Mouse (Mus musculus): ENCODE results near the gene Ror1.
A peak's percentile ranks its signal among the peaks of the same experiment; 100 is the strongest.

The Ror1 gene

GRCm38 (mm10) chr4:100118676-100119075 is 23.1 kb downstream of the Ror1 start:
- peak; percentile 57 for DNase-seq

GRCm38 (mm10) chr4:100119431-100119830 is 23.8 kb downstream of the Ror1 start:
- no peak for DNase-seq

GRCm38 (mm10) chr4:100120547-100120946 is 25.0 kb downstream of the Ror1 start:
- DNase-seq = no peak

- no peak for DNase-seq
These were observed 26.8 kb downstream of the Ror1 start for GRCm38 (mm10) chr4:100122436-100122835.

- peak; percentile 51 for DNase-seq
These were observed 27.9 kb downstream of the Ror1 start for GRCm38 (mm10) chr4:100123519-100123918.

GRCm38 (mm10) chr4:100124056-100124455 is 28.5 kb downstream of the Ror1 start:
- DNase-seq = peak; percentile 42

GRCm38 (mm10) chr4:100124935-100125334 is 29.3 kb downstream of the Ror1 start:
- DNase-seq = no peak

- DNase-seq = peak; percentile 38
These were observed 31.1 kb downstream of the Ror1 start for GRCm38 (mm10) chr4:100126531-100127310.

- DNase-seq = no peak
These were observed 32.7 kb downstream of the Ror1 start for GRCm38 (mm10) chr4:100128026-100128922.

GRCm38 (mm10) chr4:100129201-100129600 is 33.6 kb downstream of the Ror1 start:
- no peak for DNase-seq

- peak; percentile 58 for DNase-seq
These were observed 35.3 kb downstream of the Ror1 start for GRCm38 (mm10) chr4:100130771-100131475.

- no peak for DNase-seq
These were observed 35.9 kb downstream of the Ror1 start for GRCm38 (mm10) chr4:100131488-100131887.

GRCm38 (mm10) chr4:100132261-100132660 is 36.7 kb downstream of the Ror1 start:
- no peak for DNase-seq

- DNase-seq = no peak
These were observed 40.5 kb downstream of the Ror1 start for GRCm38 (mm10) chr4:100136046-100136445.

GRCm38 (mm10) chr4:100137102-100137835 is 41.7 kb downstream of the Ror1 start:
- no peak for DNase-seq

- no peak for DNase-seq
These were observed 46.0 kb downstream of the Ror1 start for GRCm38 (mm10) chr4:100141626-100142025.

- no peak for DNase-seq
These were observed 49.2 kb downstream of the Ror1 start for GRCm38 (mm10) chr4:100144744-100145143.

GRCm38 (mm10) chr4:100150797-100151196 is 55.2 kb downstream of the Ror1 start:
- DNase-seq = no peak

GRCm38 (mm10) chr4:100154560-100155130 is 59.1 kb downstream of the Ror1 start:
- DNase-seq = peak; percentile 29

- no peak for DNase-seq
These were observed 60.1 kb downstream of the Ror1 start for GRCm38 (mm10) chr4:100155731-100156130.

GRCm38 (mm10) chr4:100158401-100158800 is 62.8 kb downstream of the Ror1 start:
- no peak for DNase-seq

- no peak for DNase-seq
These were observed 64.6 kb downstream of the Ror1 start for GRCm38 (mm10) chr4:100160156-100160555.

All from kidney, adult 18-20 months (tissue).